Mouse (Mus musculus) limb, embryonic 15.5 days (tissue): ENCODE data around the gene Pga5. TPM values are rescaled to one million over a fixed set of nuclear protein-coding genes. Genes with fewer than 3 reads are reported as not detected.

Experiments used
- ATAC-seq: fragments of 200-750 bp; cut with Nextera tagmentation; 2 replicates; pipeline ENCODE4 v1.8.0; 2017; ENCODE audit warnings: low read depth, moderate TSS enrichment; ENCODE audit not compliant: insufficient number of reproducible peaks, low FRiP score, low TSS enrichment
- H3K27ac ChIP-seq: fragments of 300-500 bp; sonication (generic); 2 replicates; pipeline ENCODE4 v1.5.1; 2015; ENCODE audit warnings: moderate library complexity, mild to moderate bottlenecking, inconsistent platforms
- H3K27me3 ChIP-seq: fragments of 300-500 bp; sonication (generic); 2 replicates; pipeline ENCODE4 v1.6.1; 2015; ENCODE audit warnings: inconsistent platforms
- H3K36me3 ChIP-seq: fragments of 300-500 bp; sonication (generic); 2 replicates; pipeline ENCODE4 v1.6.1; 2015; ENCODE audit warnings: inconsistent platforms
- H3K4me1 ChIP-seq: fragments of 300-500 bp; sonication (generic); 2 replicates; pipeline ENCODE4 v1.6.1; 2015; ENCODE audit warnings: inconsistent platforms
- H3K4me2 ChIP-seq: fragments of 300-500 bp; sonication (generic); 2 replicates; pipeline ENCODE4 v1.6.1; 2015; ENCODE audit warnings: mild to moderate bottlenecking, inconsistent platforms
- H3K4me3 ChIP-seq: fragments of 300-500 bp; sonication (generic); 2 replicates; pipeline ENCODE4 v1.5.1; 2015; ENCODE audit warnings: mild to moderate bottlenecking, inconsistent platforms
- H3K9ac ChIP-seq: fragments of 300-500 bp; sonication (generic); 2 replicates; pipeline ENCODE4 v1.6.1; 2015; ENCODE audit warnings: inconsistent platforms
- H3K9me3 ChIP-seq: fragments of 300-500 bp; sonication (generic); 2 replicates; pipeline ENCODE4 v1.6.1; 2016; ENCODE audit warnings: inconsistent platforms
- WGBS: fragments of 180-500 bp; shearing (Covaris S2); methylation state at CpG from one replicate; pipeline ENCODE4 v1.1.7; 2015; 5-methylcytosine and 5-hydroxymethylcytosine counted together
- polyA plus RNA-seq: library from polyadenylated mRNA; unstranded; fragments of >200 nt; fragmentation: Nextera tagmentation; extraction: Ambion mirVana; gene quantifications from 2 replicates; pipeline ENCODE4 v1.2.1, GENCODE M21; 2015

Gene Pga5
- polyA plus RNA-seq, 1 experiment from 2014 or later, result not detected

GRCm38 (mm10) chr19:10713551-10713950 is 35.7 kb upstream of the Pga5 start:
- ATAC-seq, result no peak
- no peaks in the 10 kb centered on the region for H3K9me3 ChIP-seq
- 94% methylated on average over 10 of the region's 10 CpGs for WGBS
- no peak overlapping the region for H3K27ac ChIP-seq
- no peak overlapping the region for H3K9ac ChIP-seq
- H3K27me3 ChIP-seq, result no peaks in the 10 kb centered on the region
- H3K36me3 ChIP-seq, result peaks cover 49% of the 10 kb centered on the region
- peaks cover 22% of the 10 kb centered on the region for H3K4me1 ChIP-seq
- no peak overlapping the region for H3K4me3 ChIP-seq
- H3K4me2 ChIP-seq, result no peak overlapping the region

GRCm38 (mm10) chr19:10712646-10713045 is 34.8 kb upstream of the Pga5 start:
- Histone ChIP-seq H3K9ac (no peak overlapping the region), H3K4me3 (no peak overlapping the region), H3K4me2 (no peak overlapping the region), H3K4me1 (peaks cover 22% of the 10 kb centered on the region), H3K27ac (no peak overlapping the region), H3K9me3 (no peaks in the 10 kb centered on the region), H3K36me3 (peaks cover 57% of the 10 kb centered on the region), H3K27me3 (no peaks in the 10 kb centered on the region)
- no peak for ATAC-seq
- 94% methylated on average over 12 of the region's 12 CpGs for WGBS

GRCm38 (mm10) chr19:10712194-10712593 is 34.3 kb upstream of the Pga5 start:
- H3K4me1 ChIP-seq, result peaks cover 22% of the 10 kb centered on the region
- no peak overlapping the region for H3K9ac ChIP-seq
- H3K9me3 ChIP-seq, result no peaks in the 10 kb centered on the region
- H3K4me2 ChIP-seq, result no peak overlapping the region
- no peak overlapping the region for H3K4me3 ChIP-seq
- 93% methylated on average over 7 of the region's 7 CpGs for WGBS
- H3K36me3 ChIP-seq, result peaks cover 62% of the 10 kb centered on the region
- H3K27ac ChIP-seq, result no peak overlapping the region
- ATAC-seq, result no peak
- no peaks in the 10 kb centered on the region for H3K27me3 ChIP-seq

GRCm38 (mm10) chr19:10710751-10711150 is 32.9 kb upstream of the Pga5 start:
- H3K36me3 ChIP-seq, result peaks cover 67% of the 10 kb centered on the region
- no peak overlapping the region for H3K9ac ChIP-seq
- H3K27me3 ChIP-seq, result no peaks in the 10 kb centered on the region
- no peak overlapping the region for H3K4me3 ChIP-seq
- H3K4me1 ChIP-seq, result peaks cover 22% of the 10 kb centered on the region
- H3K4me2 ChIP-seq, result no peak overlapping the region
- H3K27ac ChIP-seq, result no peak overlapping the region
- H3K9me3 ChIP-seq, result no peaks in the 10 kb centered on the region
- no peak for ATAC-seq
- 89% methylated on average over 4 of the region's 4 CpGs for WGBS

- Histone ChIP-seq H3K4me3 (no peak overlapping the region), H3K4me2 (no peak overlapping the region), H3K36me3 (peaks cover 67% of the 10 kb centered on the region), H3K27ac (peak overlapping the region; percentile 57), H3K9ac (no peak overlapping the region), H3K4me1 (peaks cover 22% of the 10 kb centered on the region), H3K27me3 (no peaks in the 10 kb centered on the region), H3K9me3 (no peaks in the 10 kb centered on the region)
- ATAC-seq, result no peak
- 76% methylated on average over 9 of the region's 9 CpGs for WGBS
Observed at GRCm38 (mm10) chr19:10710088-10710511, 32.2 kb upstream of the Pga5 start.

GRCm38 (mm10) chr19:10709360-10710087 is 31.7 kb upstream of the Pga5 start:
- H3K4me1 ChIP-seq, result peaks cover 21% of the 10 kb centered on the region
- H3K27me3 ChIP-seq, result no peaks in the 10 kb centered on the region
- H3K4me2 ChIP-seq, result no peak overlapping the region
- peak; percentile 32; the same call in 1 of the 2 replicates for ATAC-seq
- no peak overlapping the region for H3K9ac ChIP-seq
- H3K9me3 ChIP-seq, result no peaks in the 10 kb centered on the region
- H3K36me3 ChIP-seq, result peaks cover 66% of the 10 kb centered on the region
- H3K27ac ChIP-seq, result peak overlapping the region; percentile 57
- WGBS, result 23% methylated on average over 8 of the region's 8 CpGs
- no peak overlapping the region for H3K4me3 ChIP-seq

GRCm38 (mm10) chr19:10708900-10709299 is 31.0 kb upstream of the Pga5 start:
- Histone ChIP-seq H3K9me3 (no peaks in the 10 kb centered on the region), H3K36me3 (peaks cover 60% of the 10 kb centered on the region), H3K9ac (no peak overlapping the region), H3K4me2 (no peak overlapping the region), H3K27me3 (no peaks in the 10 kb centered on the region), H3K4me1 (peaks cover 17% of the 10 kb centered on the region), H3K27ac (peak overlapping the region; percentile 57), H3K4me3 (no peak overlapping the region)
- 67% methylated on average over 6 of the region's 6 CpGs for WGBS
- no peak for ATAC-seq

GRCm38 (mm10) chr19:10707881-10708280 is 30.0 kb upstream of the Pga5 start:
- no peak overlapping the region for H3K4me3 ChIP-seq
- H3K9me3 ChIP-seq, result no peaks in the 10 kb centered on the region
- peaks cover 17% of the 10 kb centered on the region for H3K4me1 ChIP-seq
- H3K27ac ChIP-seq, result no peak overlapping the region
- no peak overlapping the region for H3K9ac ChIP-seq
- H3K36me3 ChIP-seq, result peaks cover 50% of the 10 kb centered on the region
- no peak overlapping the region for H3K4me2 ChIP-seq
- ATAC-seq, result no peak
- no peaks in the 10 kb centered on the region for H3K27me3 ChIP-seq
- 92% methylated on average over 1 of the region's 1 CpGs for WGBS

GRCm38 (mm10) chr19:10707087-10707875 is 29.4 kb upstream of the Pga5 start:
- WGBS, result 85% methylated on average over 13 of the region's 13 CpGs
- Histone ChIP-seq H3K4me1 (peaks cover 22% of the 10 kb centered on the region), H3K9me3 (no peaks in the 10 kb centered on the region), H3K27ac (no peak overlapping the region), H3K9ac (no peak overlapping the region), H3K36me3 (peaks cover 45% of the 10 kb centered on the region), H3K27me3 (no peaks in the 10 kb centered on the region), H3K4me3 (no peak overlapping the region), H3K4me2 (no peak overlapping the region)
- ATAC-seq, result no peak

GRCm38 (mm10) chr19:10703470-10703869 is 25.6 kb upstream of the Pga5 start:
- no peak overlapping the region for H3K4me2 ChIP-seq
- no peak overlapping the region for H3K4me3 ChIP-seq
- H3K36me3 ChIP-seq, result peaks cover 17% of the 10 kb centered on the region
- WGBS, result 84% methylated on average over 8 of the region's 8 CpGs
- ATAC-seq, result no peak
- no peaks in the 10 kb centered on the region for H3K27me3 ChIP-seq
- peaks cover 31% of the 10 kb centered on the region for H3K4me1 ChIP-seq
- H3K27ac ChIP-seq, result no peak overlapping the region
- no peaks in the 10 kb centered on the region for H3K9me3 ChIP-seq
- H3K9ac ChIP-seq, result no peak overlapping the region

- no peak overlapping the region for H3K4me2 ChIP-seq
- peaks cover 4% of the 10 kb centered on the region for H3K36me3 ChIP-seq
- 60% methylated on average over 8 of the region's 8 CpGs for WGBS
- H3K4me1 ChIP-seq, result peaks cover 44% of the 10 kb centered on the region
- H3K9me3 ChIP-seq, result no peaks in the 10 kb centered on the region
- ATAC-seq, result no peak
- no peaks in the 10 kb centered on the region for H3K27me3 ChIP-seq
- no peak overlapping the region for H3K4me3 ChIP-seq
- H3K9ac ChIP-seq, result no peak overlapping the region
- no peak overlapping the region; the same call in 1 of the 2 replicates for H3K27ac ChIP-seq
Observed at GRCm38 (mm10) chr19:10702125-10702524, 24.3 kb upstream of the Pga5 start.

GRCm38 (mm10) chr19:10701013-10701726 is 23.3 kb upstream of the Pga5 start:
- WGBS, result 77% methylated on average over 6 of the region's 6 CpGs
- no peak overlapping the region for H3K4me2 ChIP-seq
- no peak for ATAC-seq
- no peaks in the 10 kb centered on the region for H3K27me3 ChIP-seq
- no peak overlapping the region for H3K9ac ChIP-seq
- H3K9me3 ChIP-seq, result no peaks in the 10 kb centered on the region
- H3K4me1 ChIP-seq, result peaks cover 47% of the 10 kb centered on the region
- no peaks in the 10 kb centered on the region for H3K36me3 ChIP-seq
- no peak overlapping the region for H3K27ac ChIP-seq
- H3K4me3 ChIP-seq, result no peak overlapping the region
